Mouse (Mus musculus): ENCODE results near the gene 9630041A04Rik.

DNA sequence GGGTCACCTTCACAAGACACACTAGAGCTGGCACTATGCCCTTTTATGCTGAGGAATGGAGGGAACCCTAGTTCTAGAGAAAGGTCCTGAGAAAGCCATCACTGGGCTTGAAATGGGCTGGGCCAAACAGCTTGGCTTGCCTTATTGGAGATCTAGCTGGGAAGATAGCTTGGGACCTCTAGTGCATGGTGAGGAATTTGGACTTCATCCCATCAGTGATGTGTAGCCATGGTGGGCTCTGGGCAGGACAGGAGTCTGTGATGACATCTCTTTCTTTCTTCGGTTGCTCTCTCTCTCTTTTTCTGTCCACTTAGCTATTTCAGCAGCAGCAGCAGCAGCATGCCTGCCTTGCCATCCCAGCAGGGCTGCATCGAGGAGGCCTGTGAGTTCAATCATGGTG, 53.4 kb downstream of the 9630041A04Rik start:
- TF ChIP-seq CTCF (IDR thresholded peaks at IDR 0.05; ENCODE audit: extremely low read depth, insufficient read depth, insufficient read length, insufficient replicate concordance) (no peak), POLR2A (IDR thresholded peaks at IDR 0.05; ENCODE audit: low read depth, low read length) (no peak)
